Mouse (Mus musculus) 3134 (cell line): ENCODE data around the gene Eme2.

Experiments
- DNase-seq: peaks from one replicate; pipeline ENCODE4 v3.0.0-alpha.2; 2011; ENCODE audit warnings: low spot score; ENCODE audit not compliant: insufficient read length; ENCODE audit errors: extremely low read depth

Gene Eme2

DNA sequence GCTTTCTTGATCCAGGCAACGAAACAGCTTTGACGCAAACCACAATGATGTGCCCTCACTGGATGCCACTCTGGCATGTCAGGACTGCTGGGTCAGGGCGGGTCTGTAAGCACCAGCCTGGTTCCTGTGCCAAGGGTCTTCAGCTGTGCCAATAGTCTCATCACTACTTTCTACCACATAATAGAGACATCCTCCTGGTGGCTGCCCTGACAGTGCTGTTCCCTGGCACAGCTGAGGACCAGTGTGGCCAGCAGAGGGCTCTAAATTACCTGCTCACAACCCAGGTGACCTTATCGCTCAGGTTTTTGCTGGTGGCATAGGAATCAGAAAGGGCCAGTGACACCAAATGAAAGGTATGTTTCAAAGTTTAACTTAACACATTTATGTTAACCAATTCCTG, 53.8 kb downstream of the Eme2 start:
- no peak for DNase-seq

DNA sequence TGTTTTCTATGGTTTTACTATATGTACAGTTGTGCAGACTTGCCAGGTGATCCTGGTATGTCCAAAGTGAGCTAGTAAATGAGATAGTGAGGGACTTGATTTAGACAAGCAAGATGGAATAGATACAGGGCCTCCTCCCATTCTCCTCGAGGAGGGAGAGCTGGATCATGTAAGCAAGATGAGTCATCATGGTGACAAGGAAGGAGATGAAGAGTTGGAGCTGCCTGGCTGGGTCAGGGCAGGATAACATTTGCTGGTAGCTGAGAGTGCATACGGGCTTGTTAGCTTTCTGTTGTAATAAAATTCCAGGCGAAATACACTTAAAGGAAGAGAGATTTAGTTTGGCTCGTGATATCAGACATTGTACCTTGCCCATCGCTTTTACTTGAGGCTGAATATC, 54.5 kb downstream of the Eme2 start:
- DNase-seq = no peak

DNA sequence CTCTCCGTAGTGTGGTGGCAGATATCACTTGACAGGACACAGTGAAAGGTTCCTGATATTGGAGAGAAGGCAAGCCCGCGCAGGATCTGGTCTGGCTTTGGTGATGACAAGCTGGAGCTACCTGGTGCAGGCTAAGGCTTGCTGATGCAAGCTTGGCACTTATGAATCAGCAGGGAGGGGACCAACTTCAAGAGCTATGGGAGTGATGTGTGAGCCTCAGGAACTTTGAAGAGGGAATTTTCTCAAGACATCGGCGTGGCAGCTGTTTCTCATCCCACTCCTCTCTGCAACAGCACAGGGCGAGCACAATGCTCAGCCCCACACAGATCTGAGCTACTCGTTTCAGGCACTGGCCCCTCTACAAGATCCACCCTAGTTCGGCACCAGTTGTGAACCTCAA, 55.0 kb downstream of the Eme2 start, which contains the start of gene Hagh:
Gene Hagh (plus strand): TSS at position 302 of the 400 bp plus-strand sequence.
- no peak for DNase-seq
